Mouse (Mus musculus): ENCODE measurements at regions not wholly inside any gene's neighbourhood (a gene's known extent, or its start where the extent isn't known, plus 50 kb on each side); places are given as distances from the start of the nearest gene placed in this dataset.
"Not testable (repeated sequence)": the region's sequence is repeated elsewhere in the genome, so short reads cannot be mapped to it uniquely, and the experiment has no call there.

- DNase-seq (ENCODE audit: low read depth, low spot score) = no peak
These were observed 57.8 kb downstream of the Dusp6 start for GRCm38 (mm10) chr10:99320797-99321196.

- DNase-seq (ENCODE audit: low read depth, low spot score) = no peak
These were observed 60.3 kb downstream of the Dusp6 start for GRCm38 (mm10) chr10:99323358-99323757.

- DNase-seq (ENCODE audit: low read depth, low spot score) = no peak
These were observed 64.5 kb downstream of the Dusp6 start for GRCm38 (mm10) chr10:99327501-99327900.

DNA sequence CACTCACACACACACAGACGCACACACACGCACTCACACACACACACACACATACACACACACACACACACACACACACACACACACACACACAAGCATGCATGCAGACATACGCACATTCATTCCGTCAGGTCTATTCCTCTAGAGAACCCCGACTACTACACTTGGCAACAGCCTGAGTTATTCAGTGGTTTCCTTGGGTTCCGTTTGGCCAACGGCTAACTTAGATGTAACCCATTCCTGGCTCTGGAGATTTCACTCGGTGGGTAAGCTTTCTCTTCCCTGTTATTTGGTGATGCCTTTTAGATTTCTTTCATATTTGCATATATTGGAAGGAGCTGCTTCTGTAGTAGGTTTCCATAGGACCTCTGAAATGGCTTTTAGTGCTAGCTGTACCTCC is 65.5 kb downstream of the Dusp6 start:
- no peak for DNase-seq (ENCODE audit: low read depth, low spot score)

DNA sequence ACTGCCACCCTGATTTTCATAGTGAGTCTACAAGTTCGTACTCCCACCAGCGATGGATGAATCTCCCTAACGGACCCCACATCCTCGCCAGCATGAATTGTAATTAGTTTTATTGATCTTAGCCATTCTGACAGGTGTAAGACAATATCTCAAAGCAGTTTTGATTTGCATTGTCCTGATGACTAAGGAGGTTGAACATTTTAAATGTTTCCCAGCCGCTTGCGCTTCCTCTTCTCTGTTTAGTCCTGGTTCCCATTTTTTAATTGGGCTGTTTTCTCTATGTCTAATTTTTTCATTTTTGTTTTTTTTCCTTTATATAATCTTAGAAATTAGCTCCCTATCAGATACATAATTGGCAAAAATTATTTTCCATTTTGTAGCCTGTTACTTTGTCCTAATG is 66.4 kb downstream of the Dusp6 start:
- no peak for DNase-seq (ENCODE audit: low read depth, low spot score)

DNA sequence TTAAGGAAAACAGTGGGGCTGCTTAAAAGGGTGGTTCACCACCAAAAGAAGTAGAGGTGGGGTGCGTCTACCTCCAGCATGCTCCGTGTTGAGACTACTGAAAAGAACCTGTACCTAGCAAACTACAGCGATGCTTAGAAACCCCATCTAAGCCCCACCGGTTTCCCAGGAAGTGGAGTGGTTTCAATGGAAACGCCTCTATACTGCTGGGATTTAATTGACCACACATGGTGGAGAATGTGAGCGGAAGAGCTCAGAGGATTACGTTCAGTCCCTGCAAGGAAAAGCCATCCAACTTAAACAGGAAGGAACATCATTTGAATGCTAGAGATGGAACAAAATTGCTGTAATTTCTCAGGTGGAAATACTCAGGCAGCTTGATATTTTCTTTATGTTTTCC is 67.5 kb downstream of the Dusp6 start:
- no peak for DNase-seq (ENCODE audit: low read depth, low spot score)

DNA sequence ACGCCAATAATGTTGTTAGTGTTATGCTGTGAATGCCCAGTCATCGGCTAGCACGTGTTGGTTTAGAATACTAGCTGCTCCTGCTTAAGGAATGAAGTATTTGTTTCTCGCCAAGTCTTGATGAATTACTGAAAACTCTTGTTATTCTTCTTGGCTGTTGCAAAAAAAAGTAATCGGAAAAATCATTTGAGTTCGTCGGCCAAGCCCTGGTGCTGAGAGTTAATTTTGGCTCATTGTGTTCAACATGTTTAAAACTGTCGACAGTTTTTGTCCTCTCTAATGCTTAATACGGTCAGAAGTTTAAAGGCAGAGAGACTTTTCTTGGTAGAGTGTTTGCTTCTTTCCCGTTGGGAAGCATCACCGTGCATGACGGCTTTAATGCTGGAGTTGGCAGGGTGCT is 68.8 kb downstream of the Dusp6 start:
- DNase-seq (ENCODE audit: low read depth, low spot score) = no peak

GRCm38 (mm10) chr10:99333831-99334230 is 70.8 kb downstream of the Dusp6 start:
- no peak for DNase-seq (ENCODE audit: low read depth, low spot score)

DNA sequence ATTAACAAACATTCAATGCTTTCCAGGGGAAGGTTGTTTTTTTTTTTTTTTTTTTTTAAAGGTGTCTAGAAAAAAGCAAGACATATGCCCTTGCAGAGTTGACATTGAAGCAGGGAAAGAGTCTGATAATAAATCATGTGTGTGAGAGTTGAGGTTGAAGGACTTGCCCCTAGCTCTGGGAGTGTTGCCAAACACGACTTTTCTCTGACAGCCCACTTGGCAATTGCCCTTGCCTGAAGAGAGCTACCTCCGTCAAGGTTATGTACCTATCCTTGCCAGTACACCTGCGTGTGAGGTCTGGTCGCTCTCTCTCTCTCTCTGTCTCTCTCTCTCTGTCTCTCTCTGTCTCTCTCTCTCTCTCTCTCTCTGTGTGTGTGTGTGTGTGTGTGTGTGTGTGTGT is 73.1 kb downstream of the Dusp6 start:
- no peak for DNase-seq (ENCODE audit: low read depth, low spot score)

DNA sequence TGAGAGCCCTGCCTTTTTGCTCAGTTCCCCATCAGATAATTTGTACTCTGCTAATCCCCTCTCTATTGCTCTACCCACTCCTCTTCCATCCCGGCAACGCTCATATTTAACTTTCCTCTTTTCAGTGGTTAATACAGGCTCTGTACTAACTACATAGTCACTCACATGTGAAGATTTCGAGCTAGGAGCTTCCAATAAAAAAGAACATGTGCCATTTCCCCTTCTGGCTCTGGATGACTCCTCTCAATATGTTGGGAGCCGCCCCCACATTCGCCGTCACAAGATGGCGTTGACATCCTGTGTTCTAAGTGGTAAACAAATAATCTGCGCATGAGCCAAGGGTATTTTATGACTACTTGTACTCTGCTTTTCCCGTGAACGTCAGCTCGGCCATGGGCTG is 75.8 kb downstream of the Dusp6 start:
- not testable (repeated sequence) for DNase-seq (ENCODE audit: low read depth, low spot score)

GRCm38 (mm10) chr10:99339291-99339912 is 76.4 kb downstream of the Dusp6 start:
- DNase-seq (ENCODE audit: low read depth, low spot score) = not testable (repeated sequence)

- DNase-seq (ENCODE audit: low read depth, low spot score) = not testable (repeated sequence)
These were observed 77.0 kb downstream of the Dusp6 start for GRCm38 (mm10) chr10:99340057-99340456.

DNA sequence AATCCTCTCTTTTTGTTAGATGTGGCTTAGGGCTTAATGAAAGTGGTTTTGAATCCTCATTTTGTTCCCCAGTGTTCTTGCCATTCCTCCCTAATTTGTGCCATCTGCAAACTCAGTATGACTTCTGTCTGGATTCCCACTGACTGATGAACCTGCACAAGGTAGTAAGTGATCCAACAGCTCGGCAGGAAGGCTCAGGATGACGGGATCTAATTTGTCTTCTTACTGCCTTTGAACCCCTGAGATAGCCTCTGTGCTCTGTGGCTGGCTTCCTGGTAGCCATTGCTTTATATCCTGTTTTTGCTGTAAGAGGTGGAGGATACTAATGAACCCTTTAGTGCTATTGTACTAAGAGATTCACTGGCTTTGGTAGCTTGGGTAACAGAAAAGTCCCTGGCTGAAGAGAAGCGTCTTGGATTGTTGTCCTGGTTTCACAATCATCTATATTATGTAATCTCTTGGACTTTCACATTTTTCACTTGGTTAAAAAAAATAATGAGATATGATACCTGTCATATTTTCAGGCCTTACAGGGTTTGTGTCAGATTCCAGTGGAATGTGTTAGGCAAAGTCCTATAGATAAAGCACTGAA is 86.2 kb downstream of the Dusp6 start:
- no peak for DNase-seq (ENCODE audit: low read depth, low spot score)

GRCm38 (mm10) chr10:99353541-99354292 is 90.7 kb downstream of the Dusp6 start:
- no peak for DNase-seq (ENCODE audit: low read depth, low spot score)

DNA sequence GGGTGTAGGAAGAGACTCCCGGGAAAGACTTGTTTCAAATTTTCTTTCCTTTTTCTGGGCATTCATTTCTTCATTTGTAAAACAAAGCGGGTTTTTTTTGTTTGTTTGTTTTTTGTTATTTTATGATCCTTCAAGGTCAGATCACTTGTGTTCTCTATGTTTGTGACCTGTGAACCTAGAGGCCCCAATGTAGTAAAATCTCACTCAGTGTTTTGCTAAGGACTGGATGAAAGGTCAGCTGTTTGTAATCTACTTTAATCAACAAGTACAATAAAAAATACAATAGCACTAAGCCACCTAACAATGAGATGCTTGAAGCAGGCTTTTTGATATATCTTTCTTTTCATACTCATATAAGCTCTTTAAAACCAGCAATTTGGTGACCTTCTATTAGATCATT is 91.3 kb downstream of the Dusp6 start:
- DNase-seq (ENCODE audit: low read depth, low spot score) = no peak

DNA sequence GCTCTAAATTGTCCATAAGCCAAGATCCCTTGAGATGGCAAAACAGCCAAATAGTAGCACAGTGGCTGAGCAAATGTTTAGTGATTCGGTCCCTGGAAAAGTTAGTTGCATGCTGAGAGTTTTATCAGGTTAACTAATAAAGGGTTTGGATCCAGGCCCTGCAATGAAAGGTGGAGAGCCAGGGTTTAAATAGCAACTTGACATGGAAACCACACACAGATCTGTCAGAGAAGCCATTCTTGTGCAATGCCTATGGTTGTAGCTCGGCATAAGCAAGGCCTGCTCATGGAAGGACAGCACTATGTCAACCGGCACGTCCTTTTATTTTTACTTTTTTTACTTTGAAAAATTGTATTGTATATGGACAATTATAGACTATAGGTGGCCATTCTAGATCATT is 92.3 kb downstream of the Dusp6 start:
- DNase-seq (ENCODE audit: low read depth, low spot score) = no peak

DNA sequence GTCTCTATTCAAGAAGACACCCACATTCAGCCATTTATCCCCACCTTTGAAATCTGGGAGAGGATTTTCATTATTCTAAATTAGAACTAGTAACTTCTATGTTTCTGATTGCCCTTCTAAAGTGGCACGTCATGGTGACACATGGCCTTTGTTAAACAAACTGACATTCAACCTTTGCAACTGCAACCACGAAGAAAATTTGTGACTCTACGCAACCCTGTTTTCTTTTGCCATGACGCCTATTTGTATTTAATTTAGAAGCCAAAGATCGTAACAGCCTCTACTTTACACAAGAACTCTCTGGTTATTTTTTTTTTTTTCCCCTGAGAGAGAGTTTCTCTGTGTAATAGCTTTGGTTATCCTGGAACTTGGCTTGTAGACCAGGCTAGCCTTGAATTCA is 93.2 kb downstream of the Dusp6 start:
- no peak for DNase-seq (ENCODE audit: low read depth, low spot score)

- DNase-seq (ENCODE audit: low read depth, low spot score) = no peak
These were observed 93.9 kb downstream of the Dusp6 start for GRCm38 (mm10) chr10:99356883-99357282.

DNA sequence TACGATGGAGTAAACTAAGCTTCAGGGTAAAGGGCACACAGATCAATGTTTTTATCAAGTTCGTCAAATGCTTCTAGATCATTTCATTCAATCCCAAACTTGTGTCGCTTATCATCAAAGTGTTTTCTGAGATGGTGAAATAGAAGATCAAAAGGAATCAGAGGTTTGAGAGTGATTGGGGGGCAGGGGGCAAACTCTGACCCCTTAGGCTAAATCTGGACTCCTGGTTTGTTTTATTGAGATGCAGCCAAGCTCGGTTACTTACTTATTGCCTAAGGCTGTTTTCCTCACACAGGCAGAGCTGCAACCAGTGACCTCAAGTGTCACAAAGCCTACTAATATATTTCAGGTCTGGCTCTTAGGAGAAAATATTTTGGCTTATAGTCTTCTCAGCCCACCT is 94.3 kb downstream of the Dusp6 start:
- no peak for DNase-seq (ENCODE audit: low read depth, low spot score)

GRCm38 (mm10) chr10:99358256-99358655 is 95.2 kb downstream of the Dusp6 start:
- no peak for DNase-seq (ENCODE audit: low read depth, low spot score)

DNA sequence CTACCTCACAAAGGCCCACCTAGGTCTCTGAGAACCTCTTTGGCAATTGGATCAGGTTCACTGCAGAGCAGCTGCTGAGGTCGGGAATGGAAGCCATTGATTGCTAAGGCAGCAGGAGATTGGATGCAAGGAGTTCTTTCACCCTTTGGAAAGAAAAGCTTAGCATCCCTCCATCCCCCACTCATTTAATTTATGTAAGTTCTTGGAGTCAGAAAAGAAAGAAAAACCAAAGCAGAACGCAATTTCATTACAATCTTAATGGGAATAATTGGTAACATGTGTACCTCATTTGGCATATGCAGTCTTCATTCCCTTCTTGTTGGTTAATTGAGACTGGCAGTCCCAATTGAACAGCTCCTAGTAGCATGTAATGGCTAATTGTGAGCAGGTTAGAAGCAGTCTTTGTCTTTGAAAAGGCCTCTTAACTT is 96.4 kb downstream of the Dusp6 start:
- DNase-seq (ENCODE audit: low read depth, low spot score) = no peak

GRCm38 (mm10) chr10:99360601-99361000 is 97.6 kb downstream of the Dusp6 start:
- not testable (repeated sequence) for DNase-seq (ENCODE audit: low read depth, low spot score)

DNA sequence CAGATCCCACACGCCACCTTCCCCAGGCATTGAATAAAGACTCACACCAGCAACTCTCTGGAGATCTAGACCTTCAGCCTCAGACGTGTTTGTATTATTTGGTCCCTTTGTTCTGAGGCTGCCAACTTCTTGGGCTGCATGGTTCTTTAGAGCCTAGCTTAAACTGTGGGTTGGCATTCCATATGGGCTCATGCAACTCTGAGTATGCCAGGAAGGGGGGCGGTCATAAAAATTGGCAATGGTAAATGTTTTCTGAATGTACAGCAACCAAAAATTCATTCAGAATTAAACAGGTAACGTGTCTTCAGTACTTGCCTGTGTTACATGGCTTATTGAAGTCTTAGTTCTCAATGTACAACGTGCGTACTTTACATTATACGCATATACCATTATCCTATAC is 103.1 kb downstream of the Dusp6 start:
- no peak for DNase-seq (ENCODE audit: low read depth, low spot score)
